Mouse (Mus musculus): ENCODE results near the gene Ece2.

Ece2 gene

DNA sequence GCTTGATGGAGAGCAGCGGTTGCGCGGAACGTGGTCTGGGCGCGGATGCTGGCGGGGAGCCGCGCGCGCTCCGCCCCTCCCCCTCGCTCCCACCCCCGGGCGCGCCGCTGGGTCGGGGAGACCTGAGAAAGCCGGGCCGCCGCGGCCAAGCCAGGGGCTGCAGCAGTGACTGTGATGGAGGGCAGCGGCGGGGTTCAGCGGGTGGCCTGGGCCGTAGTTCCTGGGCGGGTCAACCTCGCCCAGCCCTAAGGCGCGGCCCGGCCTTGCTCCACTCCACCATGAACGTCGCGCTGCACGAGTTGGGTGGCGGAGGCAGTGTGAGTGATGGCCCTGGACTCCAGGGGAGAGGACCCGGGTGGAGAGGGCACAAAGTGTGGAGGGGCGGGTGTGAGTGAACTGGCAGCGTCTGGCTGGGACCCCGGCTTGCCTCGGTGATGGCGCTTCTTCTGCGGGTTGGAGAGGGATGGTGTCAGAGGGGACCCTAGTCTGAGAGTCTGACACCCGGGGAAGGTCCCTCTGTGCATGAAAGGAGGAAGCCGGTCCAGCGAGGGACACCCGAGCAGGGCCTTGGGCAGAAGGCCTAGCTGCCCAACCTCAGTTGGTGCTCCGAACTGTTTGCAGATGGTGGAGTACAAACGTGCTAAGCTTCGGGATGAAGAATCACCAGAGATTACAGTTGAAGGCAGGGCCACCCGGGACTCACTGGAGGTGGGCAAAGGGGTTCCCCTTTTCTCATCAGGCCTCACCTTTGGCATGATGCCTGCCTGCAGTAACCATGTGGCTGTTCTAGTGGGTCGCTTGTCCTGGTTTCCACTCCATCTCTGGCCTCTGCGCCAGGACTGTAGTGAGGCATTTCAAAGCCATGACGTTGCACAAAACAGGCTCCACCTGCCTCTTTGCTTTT, at the start of gene Ece2:
Ece2 (plus strand) TSS at position 98 of the 904 bp plus-strand sequence.
- DNase-seq, result peak; percentile 67

DNA sequence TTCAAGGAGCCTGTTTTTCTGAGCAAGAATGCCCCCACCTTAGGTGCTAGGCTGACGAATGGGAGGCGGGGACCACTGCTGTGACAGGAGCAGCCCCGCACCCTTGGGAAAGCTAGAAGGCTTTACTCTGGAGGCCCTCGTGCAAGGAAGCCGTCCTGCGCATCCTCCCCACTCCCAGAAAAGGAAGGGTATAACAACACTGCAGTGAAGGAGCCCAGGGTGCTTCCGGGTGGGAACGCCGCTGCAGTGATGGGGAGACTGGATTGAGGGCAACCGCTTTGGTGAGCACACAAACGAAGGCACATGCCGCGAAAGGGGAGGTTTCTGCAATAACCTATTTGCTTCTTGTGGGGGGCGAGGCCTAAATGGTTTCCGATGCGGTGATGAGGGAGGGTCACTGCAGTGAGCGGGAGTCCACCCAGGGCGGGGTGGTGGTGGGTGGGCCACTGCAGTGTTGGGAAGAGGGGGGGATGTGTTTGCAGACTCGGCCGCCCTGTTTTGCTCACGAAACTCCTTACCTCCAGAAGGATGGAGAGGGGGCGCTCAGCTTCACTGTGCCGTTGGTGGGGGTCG, 40.2 kb upstream of the Ece2 start, which contains the start of gene Vwa5b2:
Vwa5b2 (plus strand) TSS at position 106 of the 573 bp plus-strand sequence.
- no peak for DNase-seq

DNA sequence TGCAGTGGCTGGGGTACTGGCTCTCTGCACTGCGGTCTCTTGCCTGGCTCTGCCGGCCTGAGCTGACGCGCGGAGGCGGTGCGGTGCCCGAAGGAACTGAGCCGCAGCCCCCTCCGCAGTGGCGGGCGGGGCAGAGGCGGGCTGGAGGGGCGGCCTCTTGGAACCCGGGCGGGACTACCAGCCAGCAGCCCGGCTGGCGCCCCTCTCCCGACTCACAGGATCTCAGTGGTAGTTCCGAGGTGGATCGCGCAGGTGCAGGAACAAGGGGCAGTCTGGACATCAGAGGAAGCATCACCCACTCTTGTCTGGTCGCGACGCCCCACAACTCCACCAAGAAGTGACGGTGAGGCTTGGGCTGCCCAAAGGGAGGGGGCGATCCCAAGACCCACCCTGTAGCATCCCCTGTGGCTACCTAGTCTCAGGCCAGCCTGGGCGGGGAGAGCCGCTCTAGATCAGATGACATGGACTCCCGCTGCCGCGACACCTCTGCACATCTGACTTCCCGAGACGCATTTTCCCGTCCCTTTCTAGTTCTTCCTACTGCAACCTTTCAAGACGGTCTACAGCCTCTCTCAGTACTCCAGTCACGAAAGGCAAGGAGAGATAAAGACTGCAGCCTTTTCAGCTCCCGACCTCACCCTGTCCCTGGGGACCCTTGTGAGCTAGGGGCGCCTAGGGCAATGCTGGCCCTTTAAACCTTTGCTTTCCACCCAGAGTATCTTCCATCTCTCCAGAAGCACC, 39.5 kb upstream of the Ece2 start:
- peak; percentile 72 for DNase-seq

DNA sequence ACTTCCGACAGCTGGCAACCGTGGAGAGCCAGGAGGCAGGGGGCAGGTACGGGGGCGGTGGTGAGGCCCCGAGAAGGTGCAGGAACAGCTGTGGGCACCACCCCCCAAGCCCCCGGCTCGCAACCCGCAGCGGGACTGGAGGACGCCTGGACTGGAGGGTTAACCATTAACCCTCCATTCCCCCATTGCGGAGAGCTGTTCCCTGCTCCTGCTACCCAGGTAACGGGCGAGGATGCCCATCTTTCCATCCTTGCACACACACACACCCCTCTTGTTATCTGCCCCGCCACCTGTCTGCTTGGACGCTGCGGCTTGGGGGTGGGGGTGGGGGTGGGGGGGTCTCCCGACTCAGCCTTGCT, 39.0 kb upstream of the Ece2 start:
- no peak for DNase-seq

DNA sequence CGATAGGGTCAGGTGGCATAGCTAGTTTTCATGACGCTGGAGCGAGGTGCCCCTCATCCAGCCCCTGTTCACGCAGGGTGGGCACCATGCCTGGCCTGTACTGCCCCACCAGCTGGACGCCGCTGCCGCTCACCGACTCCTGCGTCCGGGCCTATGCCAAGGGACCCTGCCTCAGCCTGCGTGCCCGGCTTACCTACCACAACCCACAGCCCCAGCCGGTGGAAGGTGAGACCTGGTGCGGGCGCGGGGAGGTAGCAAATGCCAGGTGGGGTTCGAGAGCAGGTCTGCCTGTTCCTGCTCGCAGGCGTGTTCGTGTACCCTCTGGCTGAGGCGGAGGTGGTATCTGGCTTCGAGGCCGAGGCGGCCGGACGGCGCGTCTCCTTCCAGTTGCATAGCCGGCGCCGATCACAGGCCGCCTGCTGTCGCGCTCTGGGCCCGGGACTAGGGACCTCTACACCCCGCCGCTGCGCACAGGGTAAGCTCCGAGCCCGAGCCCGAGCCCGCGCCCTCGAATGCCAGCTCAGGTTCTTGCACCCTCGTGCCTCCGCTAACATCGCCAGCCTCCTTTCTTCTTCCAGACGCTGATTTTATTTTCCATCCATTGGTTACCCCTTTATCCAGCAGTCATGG, 38.4 kb upstream of the Ece2 start:
- peak; percentile 47 for DNase-seq

DNA sequence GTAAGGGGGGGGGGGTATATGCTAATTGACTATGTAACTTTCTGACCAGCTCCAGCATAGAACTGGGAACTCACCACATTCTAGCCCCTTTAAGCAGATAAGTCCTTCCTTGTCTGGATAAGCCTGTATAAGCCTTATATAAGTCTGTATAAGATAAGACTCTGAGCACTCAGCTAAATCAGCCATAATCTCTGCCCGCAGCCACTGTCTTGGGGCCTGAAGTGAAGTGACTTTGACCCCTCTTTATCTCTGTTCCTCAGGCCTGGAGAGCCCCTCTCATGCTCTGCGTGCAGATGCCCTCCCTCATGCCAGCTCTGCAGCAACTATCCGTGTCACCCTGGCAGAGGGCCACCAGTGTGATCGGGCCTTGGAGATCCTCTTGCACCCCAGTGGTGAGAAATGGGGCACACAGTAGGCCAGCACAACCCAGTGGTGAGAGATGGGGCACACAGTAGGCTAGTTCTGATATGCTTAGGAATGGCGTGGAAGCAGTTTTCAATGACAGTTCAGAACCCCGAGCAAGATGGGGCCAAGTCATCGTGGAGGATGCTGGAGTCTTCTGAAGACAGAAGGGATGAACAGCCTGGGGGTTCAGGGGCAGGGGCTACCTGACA, 34.5 kb upstream of the Ece2 start:
- no peak for DNase-seq

DNA sequence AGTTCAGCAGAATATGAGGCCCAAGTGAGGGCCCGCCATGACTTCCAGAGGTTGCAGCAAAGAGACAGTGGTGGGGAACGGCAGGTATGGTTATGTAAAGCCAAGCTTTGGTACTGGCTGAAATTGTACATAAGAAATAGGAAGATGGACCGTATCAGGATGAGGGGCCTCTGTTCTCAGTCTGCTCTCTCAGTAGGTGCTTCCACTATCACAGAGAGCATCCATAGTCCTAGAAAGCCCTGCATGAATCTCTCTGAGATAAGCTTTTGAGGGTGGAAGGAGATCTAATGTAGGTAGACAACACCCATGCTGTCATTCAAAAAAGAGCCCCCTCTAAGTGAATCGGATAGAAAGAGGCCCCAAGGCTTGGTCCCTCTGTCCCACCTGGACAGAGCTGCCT, 33.9 kb upstream of the Ece2 start:
- DNase-seq, result no peak

DNA sequence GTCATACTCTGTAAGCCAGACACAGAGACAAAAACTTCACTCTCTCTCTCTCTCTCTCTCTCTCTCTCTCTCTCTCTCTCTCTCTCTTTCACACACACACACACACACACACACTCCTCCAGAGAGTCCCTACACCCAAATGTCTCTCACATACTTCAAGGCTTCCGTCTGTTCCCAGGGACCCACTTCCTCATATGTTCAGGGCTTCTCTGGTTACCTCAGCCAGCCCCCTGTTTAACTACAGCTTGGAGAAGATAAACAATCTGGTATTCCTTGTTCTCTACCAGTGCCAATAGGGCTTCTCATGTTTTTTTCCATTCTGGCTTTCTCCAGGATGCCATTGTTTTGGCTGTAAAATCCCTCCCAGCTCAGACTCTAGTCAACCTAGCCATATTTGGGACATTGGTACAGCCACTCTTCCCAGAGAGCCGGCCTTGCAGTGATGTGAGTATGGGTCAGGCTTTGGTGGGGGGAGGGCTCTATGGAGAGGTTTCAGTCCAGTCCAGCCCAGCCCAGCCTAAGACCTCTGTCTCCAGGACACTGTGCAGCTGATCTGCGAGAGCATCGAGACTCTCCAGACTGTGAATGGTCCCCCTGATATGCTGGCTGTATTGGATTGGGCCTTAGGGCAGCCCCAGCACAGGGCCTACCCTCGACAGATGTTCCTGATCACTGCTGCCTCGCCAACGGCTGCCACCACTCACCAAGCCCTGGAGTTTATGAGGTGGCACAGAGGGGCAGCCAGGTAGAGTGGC, 32.8 kb upstream of the Ece2 start:
- no peak for DNase-seq

DNA sequence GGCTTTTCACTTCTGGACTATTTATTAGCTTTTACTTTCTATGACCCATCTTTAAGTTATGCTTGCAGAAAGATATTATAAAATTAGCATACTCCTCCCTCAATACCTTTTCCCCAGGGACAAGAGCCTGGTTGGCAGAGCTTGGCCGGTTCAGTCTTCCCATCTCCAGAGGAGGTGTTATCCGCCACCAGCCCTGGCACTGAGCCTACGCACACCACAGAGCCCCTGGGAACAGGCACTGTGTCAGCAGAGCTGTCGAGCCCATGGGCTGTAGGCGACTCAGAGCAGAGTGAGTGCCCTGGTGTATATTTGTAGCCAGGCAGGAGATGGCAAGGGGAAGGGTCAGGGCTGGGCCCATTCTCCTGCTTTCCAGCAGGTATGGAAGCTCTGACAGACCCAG, 29.1 kb upstream of the Ece2 start:
- DNase-seq, result no peak

DNA sequence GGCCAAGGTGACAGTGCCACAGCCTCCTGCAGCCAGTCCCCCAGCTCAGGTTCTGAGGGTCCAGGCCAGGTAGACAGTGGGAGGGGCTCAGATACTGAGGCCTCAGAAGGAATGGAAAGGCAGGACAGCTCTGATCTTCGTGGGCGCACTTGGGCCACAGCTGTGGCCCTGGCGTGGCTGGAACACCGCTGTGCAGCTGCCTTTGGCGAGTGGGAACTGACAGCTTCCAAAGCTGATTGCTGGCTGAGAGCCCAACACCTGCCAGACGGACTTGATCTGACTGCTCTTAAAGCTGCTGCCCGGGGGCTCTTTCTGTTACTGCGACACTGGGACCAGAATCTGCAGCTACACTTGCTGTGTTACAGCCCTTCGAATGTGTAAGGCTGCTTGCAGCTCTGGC, 24.9 kb upstream of the Ece2 start:
- no peak for DNase-seq

DNA sequence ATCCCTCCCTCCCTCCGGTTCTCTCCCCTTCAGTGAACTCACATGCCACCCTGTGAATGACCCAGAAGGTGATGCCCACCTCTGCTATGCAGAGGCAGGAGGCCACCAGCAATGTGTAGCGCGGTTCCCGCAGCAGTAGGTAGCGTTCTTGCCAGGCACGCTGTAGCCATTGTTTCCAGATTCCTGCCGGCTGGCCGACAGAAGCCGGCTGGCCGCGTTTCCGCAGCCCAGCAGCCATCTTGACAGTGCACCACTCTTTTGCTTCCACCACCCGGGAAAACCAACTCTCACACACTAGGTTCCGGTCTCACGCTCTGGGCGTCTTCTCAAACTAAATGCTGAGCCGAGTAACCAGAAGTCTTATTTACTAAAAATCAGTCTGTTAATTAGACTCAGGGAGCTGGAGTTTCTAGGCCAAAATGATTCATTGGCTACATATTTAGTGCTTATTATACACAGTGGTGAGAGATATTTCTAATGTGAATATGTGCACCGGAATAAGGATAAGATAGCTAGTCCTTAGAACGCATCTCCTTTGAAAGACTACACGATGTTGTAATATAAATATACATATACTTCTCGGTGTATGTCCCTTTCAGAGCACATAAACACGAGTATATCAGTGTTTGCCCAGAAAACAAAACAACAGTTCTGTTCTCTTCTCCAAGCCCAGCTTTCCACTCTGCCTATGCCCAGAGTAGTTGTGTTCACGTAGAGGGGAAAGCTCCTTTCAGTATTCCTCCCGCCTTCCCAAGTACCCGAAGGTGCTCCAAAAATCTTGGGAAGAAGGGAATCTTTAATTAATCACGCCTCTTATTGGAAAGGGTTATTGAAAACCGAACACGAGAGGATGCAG, 18.9 kb upstream of the Ece2 start:
- DNase-seq, result peak; percentile 90

DNA sequence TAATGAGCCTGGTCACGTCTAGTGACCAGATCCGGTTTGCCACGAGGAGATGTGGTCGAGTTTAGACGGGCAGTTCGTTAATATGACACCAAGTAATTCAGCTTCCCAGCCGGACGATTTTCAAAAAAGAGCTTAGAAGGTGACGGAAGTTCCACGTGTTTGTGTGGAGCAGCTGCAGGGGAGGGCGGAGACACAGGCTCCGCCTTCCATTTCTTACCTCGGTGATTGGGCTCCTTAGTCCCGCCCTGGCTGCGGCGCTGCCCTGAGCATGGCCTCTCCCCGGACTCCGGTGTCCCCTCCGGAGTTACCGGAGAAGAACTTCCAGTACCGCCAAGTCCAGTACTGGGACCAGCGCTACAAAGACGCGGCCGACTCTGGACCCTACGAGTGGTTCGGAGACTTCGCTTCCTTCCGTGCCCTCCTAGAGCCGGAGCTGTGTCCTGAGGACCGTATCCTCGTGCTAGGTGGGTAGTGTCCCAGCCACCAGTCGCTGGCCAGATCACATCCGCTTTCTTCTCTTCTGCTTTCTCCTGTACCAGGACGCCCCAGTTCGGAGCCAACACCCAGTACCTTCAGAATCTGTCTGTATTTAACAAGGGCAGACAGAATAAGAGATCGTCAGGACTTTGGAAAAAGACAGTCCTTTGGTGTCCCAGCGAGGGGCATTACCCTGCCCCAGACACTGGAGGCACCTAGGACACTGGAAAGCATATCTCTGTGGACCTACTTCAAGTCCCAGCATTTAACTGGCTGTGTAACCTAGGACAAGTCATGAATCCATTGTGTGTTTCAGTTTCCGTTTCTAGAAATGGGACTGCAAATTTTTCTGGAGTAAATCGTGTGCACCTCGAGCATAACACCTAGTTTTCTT, 18.0 kb upstream of the Ece2 start, which contains the start of the genes Eef1akmt4, Gm49333 and Alg3:
Eef1akmt4 (plus strand) TSS at position 237 of the 871 bp plus-strand sequence.
Gm49333 (plus strand) TSS at position 254 of the 871 bp plus-strand sequence.
Alg3 (minus strand) TSS at position 379 of the 871 bp plus-strand sequence.
- DNase-seq, result peak; percentile 96

DNA sequence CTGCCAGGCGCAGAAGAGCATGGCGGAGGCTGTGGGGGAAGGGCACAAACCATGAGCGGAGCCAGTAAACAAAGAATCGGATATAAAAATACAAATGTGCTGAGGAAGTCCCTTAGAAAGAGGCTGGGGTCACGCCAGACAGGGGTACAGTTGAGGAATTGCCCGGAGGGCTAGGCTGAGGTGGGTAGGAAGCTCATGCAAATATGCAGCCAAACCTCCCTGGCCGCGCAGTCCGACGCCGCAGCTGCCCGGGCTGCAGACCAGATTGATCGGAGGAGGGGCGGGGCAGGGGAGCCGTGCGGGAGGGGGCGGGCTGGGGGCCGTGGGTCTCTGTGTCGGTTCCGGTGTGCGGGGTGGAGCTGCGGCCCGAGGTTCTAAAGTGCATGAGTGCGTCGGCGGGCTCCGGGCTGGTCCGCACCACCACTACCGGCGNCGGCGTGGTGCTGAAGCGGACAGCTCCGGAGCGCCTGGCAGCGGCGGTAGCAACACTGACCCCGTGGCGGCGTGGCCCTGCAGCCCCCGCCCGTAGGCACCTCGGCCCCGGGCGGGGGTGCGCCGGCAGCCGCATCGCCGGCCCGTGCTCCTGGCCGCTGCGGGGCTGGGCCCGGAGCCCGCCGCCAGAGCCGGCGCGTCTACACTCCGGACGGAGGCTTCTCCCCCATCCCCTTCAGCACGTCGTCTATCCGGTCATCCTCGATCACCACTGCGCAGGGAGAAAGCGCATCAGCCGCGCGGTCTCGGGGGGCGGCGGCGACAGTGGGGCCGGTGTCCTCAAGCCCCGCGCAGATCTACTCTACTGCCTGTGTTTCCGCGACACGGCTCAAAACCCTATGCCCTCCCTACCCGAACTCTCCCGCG, 9.9 kb upstream of the Ece2 start:
- peak; percentile 77 for DNase-seq

DNA sequence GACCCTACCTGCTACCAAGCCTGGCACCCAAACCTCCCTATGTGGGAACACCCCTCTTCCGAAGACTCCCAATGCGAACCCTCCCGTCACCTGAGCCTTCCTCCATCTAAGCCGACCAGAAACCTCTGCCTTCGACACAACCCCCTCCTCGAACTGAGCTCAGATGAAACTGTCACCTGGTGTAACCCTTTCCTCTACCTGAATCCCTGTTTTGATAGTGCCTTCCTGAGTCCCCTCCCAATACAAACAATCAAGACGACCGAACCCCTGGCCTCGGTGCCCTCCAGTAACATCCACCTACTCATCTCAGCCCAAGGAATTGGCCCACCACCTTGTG, 9.3 kb upstream of the Ece2 start:
- no peak for DNase-seq

DNA sequence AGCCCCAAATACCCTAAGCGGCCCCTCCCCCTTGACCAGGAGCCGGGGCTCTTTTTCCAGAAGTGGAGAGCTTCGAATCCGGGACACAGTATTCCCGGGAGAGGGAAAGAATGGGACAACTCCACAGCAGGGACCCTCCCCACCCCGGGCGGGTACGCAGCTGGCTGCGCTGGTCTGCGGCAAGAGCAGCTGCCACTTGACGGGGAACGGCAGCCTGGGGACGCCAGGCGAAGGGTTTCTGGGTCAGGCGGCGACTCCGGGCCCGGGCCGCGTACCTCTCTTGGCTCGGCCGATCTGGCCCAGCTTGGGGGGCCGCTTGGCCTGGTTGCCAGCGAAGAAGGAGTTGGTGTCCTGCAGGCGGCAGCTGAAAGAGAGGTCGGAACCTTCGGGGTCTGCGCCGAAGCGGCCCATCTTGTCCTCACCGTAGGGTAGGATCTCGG, 8.9 kb upstream of the Ece2 start:
- DNase-seq, result no peak

DNA sequence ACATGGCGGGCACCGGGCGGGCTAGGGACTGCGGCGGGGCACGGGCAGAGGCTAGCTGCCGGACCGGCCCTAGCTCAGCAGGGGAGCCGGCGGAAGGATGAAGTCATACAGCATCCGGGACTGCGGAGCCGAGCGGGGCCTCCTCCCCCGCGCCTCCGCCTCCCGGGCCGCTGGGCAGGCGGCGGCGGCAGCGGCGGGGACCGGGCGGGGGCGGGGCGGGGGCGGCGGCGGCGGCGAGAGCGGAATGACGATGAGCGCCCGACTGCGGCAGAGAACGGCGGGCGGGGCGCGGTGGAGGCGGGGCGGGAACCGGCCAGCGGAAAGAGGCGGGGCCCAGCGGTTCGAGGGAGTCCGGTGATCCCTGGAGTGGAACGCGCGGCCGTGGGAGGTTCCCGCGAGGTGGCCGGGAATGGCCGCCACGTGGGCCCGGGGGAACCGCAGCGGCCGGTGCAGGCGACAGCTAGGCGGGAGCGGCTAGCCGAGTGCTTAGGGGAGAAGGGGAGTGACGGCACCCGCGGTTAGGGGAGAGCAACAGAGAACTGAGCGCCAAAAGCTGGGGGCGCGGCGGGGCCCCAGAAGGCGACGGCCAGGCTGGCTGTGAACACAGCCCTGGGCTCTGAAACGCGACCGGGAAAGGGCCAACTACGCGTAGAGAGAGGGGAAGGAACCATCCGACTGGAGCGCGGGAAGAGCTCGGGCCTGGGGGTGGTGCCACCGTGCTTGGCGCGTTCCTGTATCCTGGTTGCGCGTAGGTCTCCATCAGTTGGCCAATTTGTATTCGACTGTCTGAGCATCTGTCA, 8.2 kb upstream of the Ece2 start, which contains the start of gene Camk2n2:
Camk2n2 (minus strand) TSS at position 97 of the 800 bp plus-strand sequence.
- DNase-seq, result peak; percentile 77

DNA sequence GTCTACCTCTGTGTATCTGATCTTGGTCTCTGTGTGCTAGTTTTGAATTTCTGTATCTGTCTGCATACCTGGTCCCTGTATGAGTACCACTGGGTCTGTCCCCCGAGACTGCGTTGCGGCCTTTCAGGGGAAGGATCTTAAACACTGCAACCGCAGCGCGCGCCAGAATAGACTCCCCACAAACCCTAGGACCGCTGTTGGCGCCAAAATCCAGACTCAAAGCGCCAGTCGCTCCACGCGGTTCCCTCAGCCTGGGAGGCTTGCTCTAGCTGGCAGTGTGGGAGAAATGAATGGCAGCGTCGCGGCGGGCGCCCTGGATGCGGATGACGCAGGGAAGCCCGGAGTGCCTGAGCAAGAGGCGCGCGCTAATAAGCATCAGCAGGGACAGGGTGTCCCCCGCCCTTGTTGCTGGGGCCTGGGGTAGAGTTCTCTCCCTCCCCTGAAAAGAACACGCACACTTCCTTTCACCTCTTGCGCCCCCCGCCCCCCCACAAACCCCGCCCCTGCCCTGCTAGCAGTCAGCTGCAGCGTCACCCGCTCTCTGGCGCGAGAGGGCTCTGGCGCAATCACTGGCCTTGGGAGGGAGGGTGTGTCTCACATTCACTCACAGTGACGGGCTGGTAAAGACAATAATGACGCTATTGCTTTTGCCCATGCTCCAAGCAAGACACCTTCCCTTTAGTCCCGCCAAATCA, 7.5 kb upstream of the Ece2 start:
- DNase-seq, result peak; percentile 82
